Mouse (Mus musculus) cerebellum, adult 18-20 months (tissue): ENCODE data around the gene Ythdf1.

Source experiments
- DNase-seq, 2 experiments: peaks; one replicate each; pipeline ENCODE4 v3.0.0; 2021

Gene Ythdf1

DNA sequence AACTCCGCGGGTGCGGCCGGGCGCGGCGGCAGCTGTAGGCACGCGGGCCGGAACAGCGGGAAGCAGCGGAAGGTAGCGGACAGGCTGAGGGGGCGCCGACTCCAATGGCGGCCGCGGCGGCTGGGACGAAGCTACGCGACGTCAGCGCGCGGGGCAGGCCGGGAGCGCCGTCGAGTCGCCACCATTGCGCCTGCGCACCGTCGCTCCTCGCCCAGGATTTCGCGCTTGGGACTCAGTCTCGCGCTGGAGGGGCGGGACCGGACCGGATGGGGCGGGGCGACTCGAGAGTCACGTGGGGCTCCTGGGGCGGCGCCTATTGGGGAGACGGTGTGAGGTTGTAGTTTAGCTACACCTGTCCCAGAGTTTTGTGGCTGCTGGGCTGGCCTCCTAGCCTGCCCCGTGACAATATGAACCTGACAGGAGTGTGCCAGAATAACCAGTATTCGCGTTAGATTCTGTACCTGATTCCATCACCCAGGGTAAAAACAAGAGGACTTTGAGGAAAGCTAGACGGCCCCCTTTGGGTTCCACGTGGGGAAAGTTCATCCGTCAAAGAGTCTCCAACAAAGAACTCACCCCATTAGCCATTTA is at the start of gene Ythdf1:
Ythdf1 (minus strand) TSS at position 140 of the 591 bp plus-strand sequence.
- peak; percentile 95 to 99 for DNase-seq

DNA sequence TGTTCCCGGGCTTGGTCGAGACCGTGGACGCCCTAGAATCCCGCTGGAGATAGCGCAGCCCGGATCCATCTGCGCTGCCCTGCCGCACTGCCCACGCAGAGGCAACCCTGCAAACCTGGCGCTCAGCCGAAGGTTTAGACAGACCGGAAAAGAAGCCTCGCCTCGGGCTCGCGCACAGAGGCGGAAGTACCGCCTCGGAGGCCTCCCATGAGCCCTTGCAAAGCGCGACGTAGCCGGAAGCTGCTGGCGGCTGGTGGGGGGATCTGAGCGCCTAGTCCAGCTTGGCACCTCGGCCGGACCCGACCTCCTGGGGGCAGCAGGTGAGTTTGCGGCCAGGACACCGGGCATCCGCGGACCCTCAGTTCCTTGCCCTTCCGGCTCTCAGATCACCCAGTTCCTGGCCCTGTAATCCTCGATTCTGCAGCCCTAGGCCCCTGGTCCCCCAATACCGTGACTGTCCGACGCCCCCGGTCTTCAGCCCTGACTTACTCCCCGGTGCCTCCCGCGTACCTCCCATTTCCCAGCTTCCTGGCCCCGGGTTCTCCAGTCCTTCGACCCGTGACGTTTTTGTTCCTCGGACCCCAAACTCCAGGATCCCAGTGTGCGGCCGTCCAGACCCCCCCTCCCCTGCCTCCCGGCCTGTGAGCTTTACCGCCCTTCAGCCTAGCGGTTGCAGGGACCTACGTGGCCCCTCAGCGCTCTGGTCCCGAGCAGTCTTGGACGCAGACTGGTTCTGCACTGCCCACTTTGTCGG is 46.4 kb upstream of the Ythdf1 start, which contains the start of gene Arfgap1:
Arfgap1 (plus strand) TSS at position 216 of the 754 bp plus-strand sequence.
- peak; percentile 96 to 97 for DNase-seq

DNA sequence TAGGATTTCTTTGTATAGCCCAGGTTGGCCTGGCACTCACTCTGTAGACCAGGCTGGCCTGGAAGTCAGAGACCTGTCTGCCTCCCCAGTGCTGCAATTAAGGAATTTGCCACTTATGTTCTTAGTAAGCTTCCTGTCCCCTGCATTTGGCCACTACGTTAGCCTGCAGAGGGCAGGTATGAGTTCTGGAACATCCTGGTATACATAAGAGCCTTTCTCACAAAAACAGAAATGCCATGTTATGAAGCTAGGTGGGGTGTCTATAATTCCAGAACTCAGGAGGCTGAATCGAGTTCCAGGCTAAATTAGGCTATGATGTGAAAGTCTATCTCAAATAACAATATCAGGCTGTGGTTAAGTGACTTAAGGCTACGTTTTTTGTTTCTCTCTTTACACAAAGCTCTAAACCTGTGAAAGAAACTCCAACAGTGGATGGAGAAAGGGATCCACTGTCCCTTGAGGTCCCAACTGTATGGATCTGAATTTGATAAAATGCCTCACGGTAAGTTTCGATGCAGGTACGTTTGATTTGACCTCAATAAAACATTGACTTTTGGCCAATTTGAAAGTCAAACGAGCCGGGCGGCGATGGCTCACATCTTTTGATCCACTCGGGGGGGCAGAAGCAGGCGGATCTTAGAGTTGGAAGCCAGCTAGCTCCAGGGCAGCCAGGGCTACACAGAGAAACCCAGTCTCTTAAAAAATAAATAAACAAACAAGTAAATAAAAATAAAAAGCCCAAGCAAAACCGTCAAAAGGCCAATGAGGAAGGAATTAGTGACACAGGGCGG is 45.5 kb upstream of the Ythdf1 start:
- DNase-seq: peak; percentile 51 to 61

DNA sequence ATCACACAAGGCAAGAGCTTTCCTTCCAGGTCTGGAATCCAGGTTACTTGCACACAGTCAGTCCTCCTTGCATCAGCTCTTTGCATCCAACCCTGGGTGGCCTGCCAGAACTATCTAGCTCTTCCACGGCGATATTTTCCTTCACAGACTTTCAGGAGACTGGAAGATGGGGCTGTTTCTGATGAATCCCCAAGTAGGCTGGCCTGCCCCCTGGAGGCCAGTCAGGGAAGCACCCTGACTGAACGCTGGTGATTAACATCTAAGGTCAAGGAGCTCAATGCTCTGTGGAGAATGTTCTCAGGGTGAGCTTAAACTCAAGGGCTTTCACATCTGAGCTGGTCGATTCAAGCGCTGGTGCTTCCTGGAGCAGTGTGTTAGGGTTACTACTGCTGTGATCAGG is 43.2 kb upstream of the Ythdf1 start:
- peak; percentile 80 to 86 for DNase-seq

DNA sequence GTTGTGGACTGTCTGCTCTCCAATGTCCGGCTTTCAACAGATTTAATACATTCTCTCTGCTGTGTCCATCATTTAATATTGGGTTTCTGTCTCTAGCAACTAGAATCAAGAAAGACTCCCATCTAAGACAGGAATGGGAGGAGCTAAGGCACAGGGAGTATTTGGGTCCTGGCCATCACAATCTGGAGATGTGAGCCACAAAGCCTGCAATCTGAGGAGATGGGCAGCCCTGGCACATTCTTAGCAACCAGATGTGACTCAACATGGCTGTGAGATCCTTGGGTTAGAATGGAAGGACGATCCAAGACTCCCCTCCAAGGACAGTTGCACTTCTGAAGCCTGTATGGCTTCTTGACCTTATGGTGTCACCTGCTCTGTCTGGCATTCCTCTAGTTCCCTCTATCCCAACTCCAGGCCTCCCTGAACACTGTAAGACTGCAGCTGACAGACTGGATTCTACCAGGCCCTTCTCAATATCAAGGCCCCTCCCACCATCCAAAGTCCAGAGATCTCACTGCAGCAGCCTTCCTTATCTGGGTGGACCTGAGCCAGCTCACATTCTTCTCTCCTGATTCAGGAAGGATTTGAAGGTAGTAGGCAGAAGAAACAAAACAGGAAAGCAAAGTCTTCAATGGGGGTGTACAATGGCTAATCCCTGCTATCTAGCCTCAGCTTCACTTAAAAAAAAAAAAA is 42.0 kb upstream of the Ythdf1 start:
- DNase-seq: no peak

DNA sequence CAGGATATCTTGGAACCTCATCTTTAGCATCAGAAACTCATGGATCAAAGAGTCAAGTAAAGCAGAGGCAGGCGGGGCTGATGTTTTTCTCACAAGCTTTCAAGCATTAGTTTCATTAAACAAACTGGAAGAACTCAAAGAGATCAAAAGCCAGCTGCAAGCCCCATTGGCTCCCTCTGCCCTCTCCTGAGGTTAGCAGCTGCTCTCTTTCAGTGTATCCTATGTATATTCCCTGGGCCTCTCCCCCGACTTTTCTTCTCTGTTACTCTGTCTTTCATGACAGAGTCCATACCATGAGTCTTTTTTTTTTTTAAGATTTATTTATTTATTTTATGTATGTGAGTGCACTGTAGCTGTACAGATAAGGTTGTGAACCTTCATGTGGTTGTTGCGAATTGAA is 39.4 kb upstream of the Ythdf1 start:
- no peak for DNase-seq

DNA sequence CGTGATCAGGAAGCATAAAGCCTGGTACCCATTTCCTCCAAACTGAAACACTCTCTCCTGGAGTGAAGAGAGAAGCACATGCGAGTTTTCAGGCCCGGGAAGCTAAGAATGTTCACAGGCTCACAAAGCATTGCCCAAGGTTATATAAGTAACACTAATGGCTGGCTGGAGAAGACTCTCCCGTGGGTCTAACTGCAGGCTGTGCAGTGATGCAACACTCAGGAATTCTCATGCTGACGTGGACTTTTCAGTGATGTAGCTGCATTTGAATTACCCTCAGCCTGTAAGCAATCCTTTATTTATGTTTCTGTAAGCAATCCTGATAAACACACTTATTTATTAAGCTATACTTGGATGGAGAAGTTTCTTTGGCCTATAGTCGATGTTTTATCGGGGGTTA is 38.9 kb upstream of the Ythdf1 start:
- no peak for DNase-seq

DNA sequence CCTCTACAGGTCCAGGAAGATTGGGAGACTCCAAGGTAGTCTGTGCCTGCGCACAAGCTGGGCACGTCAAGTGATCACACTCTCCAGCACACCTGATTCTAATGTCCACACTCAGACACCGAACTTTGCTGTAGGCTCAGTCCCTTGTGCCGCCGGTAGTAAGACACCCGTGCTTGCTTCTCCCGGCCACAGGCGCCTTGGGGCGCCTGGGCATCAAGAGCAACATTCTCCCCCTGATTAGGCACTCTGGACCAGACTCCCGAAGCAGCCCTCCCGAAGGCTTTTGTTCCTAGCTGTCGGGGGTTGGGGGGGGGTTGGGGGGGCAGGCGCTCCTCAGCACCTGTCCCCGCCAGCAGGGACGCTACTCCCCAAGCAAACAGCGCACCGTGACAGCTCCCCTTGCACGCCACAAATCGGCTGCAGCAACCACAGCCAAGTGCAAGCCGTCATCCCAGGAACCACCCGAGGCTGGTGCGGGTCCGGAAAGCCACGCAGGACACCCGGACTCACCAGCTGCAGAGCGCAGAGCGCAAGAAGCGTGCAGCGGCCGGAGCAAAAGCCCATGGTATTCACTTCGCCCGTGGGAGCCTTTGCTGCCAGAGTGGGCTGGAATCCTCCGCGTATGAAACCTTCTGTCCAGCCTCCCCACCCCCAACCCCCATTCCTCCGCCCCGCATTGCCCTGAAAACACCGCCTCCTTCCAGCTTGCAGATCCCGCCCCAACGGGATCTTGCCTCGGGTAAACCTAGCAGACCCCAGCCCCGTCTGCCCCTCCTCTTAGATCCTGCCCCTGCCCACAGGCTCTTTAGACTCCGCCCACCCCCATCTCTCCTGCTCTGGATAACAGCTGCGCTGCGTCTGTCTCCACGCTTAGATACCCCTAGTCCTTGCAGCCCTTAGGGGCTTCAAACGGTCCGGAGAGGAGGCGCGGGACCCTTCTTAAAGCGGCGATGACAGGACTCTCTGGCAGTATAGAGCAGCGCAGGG is 33.6 kb upstream of the Ythdf1 start, which contains the start of gene Nkain4:
Nkain4 (minus strand) TSS at position 639 of the 987 bp plus-strand sequence.
- DNase-seq: peak; percentile 57 to 66

DNA sequence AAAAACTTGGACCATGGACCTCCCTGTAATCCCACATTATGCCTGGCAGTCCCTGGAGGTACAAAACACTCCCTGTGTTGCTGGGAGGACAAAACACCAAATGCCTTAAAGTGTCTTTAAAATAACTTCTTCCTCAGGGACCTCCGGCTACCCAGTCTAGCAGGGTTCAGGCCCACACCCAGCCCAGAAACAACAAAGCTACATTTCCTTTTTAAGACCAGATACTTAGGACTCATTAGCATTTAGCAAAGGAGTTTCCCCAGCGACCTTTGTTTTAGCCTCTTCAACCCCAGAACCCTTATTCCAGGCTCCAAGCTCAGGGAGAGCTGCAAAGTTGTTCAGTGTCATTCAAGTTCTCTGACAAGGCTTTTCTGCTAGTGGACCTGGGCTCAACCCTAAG is 32.9 kb upstream of the Ythdf1 start:
- DNase-seq: no peak

DNA sequence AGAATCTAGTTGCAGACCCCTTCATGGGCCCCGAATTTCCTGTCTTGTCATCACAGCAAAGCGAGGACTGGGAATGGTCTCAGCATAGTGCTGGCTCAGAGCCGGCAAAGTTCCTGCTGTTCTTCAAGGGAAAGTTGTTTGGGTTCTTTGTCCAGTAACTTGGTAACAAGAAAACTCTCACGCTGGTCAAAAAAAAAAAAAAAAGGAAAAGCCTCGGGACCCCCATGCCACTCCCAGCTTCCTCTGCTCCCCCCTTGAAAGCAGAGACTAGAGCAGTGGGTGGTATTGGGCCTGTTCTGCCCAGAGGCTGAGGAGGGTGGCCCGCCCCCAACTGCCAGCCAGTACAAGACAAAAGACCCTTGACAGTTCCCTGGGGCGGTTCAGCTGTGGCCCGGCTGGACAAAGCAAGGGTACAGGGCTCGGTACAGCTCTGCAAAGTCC is 32.0 kb upstream of the Ythdf1 start:
- DNase-seq: peak; percentile 17 to 27

DNA sequence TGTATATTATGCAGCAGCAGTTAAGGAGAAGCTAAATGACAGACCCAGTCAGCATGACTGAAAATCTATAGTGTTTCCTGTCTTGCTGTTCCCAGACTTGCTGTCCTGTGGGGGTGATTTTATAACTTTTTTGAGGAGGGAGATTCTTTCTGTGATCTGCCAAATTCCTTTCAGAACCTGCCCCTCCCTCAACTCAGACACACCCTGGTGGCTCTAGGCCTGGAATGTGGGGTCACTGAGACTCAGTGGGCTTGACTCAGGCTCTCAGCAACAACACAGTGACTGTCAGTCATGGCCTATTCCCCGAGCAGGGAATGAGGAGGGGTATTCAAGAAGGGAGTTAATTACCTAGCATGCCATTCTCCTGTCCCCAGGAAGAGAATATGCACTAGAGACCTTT is 29.2 kb upstream of the Ythdf1 start:
- no peak for DNase-seq

DNA sequence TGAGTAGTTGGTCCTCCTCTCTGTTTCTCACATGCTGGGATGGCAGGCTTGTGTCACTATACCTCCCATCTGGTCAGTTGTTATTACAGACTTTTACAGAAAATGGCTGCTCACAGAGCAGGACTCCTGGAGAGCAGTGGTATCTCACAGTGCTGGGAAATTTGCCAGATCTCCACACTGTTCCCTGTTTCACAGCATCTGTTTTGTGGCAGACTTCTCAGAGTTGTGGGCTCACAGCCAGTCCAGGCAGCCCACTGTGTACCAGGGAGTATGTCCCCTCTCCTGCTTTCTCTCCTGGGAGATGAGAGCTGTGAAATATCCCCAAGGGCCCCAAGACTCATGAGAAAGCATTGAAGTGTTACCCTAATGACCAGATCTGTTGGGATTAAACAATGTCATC is 21.1 kb upstream of the Ythdf1 start:
- DNase-seq: no peak

DNA sequence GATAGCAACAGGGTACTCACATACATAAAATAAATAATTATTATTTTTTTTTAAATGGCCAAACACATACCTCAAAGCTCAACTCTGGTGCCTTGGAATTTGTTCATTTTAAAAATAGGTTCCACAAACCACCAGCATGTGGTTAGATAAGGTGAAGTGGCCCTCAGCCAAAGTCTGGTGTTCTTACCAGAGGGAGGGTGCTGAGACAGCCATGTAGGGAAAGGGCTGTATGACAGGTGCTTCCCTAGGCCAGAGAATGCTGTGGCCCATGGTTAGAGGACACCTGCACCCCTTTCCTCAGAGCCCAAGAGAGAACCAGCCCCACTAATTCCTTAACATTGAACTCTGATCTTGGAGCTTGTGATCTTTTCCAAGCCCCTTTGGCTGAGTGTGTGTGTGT is 19.4 kb upstream of the Ythdf1 start:
- no peak for DNase-seq

DNA sequence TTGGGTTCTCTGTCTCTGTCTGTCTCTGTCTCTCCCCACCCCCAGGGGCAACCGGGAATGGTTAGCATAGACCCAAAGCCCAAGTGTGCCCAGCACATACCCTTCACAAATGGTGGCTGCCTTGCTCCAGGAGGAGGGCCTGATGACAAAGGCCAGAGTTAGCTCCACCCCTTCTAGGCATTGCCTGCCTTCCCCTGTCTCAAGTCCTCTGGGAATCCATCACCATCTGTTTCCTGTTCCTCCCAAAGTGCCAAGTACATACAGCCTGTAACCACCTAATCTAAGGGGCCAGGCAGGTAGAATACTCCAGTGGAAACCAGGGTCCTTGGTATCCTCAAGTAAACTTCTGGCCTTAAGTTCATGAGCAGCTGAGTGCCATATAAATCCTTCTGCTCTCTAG is 11.7 kb upstream of the Ythdf1 start:
- DNase-seq: no peak

DNA sequence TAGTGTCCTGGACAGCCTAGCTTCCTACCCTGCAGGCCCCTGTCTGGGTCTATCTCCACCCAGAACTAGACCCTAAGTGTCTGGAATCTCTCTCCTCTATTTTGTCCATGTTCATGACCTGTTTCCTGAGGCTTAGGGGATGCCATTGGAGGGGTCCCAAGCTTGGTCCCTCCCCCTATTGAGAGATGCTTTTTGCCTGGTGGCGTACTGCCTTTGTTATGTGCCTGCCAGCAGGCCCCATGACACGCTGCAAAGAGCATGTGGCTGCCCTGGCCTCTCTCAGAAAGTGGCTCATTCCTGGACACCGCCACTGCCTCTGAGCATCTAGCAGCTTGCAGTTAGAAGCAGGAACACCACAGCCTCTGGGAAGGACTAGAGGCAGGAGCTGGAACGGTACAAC is 8.0 kb upstream of the Ythdf1 start, which contains the start of gene Birc7:
Birc7 (plus strand) TSS at position 301 of the 400 bp plus-strand sequence.
- DNase-seq: no peak

DNA sequence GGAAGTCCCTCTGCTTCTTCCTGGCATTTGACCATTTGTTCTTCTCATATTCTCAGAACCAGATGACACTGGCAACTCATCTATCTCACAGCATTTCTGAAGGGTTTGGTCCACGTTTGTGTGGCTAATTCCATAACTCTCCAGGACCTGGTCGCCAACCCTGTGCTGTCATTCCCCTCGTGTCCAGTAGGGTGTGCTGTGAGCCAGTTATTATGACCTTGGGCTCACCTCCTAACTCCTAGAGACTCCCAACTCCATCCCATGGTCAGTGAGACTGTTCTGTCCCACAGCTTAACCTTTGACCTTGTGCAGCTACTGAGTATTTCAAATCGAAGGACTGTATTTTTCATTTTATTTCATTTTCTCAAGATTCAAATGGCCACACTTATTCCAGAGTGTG is 4.4 kb upstream of the Ythdf1 start:
- peak; percentile 78 to 86 for DNase-seq

DNA sequence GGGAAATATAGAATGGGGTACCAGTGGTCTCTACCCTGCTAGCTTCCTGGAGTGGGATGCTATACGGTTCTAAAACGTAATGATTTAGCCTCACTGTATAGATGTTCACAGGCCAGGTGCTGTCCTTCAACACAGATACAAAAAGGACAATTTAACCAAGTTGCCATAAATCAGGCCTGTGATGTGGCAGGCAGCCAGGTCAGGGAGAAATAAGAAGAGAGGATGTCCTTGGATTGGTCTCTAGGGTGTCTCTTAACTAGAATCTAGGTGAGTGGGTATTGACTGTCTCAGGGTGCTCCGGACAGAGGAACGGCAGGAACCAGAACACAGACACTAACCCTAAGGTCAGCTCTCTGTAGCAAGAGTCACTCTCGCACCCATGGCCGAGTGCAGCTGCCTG is 2.0 kb upstream of the Ythdf1 start:
- no peak for DNase-seq

DNA sequence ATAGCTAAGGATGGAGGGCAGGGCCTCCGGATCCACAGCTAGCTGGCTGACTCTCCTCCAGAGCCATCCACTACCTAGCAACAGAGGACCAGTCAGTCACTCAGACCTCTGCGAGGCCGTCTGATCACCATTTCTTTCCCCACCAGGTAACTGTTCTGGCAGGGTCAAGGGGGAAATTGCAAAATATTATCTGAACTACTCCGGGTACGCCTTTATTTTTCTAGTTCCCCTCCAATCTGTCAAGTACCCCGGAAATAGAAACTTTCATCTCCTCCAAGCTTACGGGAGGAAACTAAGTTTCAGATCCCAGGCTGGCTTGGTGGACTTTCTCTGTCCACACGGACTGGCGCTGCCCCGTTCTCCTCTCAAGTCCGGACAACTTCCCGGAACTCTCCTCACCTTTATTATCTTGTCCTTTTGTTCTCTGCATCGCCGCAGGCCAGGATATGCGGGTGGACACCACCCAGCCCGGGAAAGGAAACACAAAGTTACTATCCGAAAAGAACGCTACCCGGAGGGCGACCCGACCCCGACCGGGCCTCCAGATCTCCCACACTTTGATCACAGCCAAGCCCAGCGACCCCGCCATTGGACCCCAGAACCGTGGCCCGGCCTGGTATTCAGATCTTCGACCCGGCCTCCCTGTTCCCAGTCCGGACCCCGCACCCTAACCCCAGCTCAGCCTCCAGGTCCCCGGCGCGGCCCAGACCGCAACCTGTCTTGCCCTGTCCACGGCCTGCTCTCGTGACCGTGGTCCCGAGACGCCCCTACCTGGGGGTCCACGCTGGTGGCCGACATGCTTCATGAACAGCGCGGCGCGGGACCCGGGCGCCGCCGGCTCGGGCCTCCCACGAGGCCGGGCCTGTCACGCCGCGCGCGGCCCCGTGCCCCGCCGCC is 588 bp downstream of the Ythdf1 start:
- peak in 1 of 2 experiments; percentile 34 for DNase-seq

DNA sequence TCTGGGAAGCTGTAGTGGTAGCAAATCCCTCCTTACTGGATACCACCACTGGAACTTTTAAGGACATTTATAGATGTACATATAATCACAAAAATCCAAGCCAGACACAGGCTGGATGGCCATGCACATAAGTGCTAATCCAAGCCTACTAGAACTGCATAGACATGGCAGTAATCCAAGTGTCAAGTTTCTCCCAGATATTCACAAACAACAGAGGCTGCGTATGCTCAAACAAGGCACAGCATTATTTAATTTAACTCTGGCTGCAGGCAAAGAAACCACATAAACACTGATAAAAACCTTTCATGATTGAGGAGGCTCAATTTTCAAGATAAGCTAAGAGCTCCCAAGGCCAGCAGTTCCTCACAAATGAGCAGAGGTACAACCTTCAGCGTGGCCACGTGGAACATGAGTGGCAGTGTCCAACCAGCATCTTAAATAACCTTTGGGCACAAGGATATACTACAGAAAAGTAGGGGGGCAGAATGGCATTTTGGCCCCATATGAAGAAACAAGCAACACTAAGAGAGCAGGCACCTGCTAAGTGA is 4.8 kb downstream of the Ythdf1 start:
- DNase-seq: no peak

DNA sequence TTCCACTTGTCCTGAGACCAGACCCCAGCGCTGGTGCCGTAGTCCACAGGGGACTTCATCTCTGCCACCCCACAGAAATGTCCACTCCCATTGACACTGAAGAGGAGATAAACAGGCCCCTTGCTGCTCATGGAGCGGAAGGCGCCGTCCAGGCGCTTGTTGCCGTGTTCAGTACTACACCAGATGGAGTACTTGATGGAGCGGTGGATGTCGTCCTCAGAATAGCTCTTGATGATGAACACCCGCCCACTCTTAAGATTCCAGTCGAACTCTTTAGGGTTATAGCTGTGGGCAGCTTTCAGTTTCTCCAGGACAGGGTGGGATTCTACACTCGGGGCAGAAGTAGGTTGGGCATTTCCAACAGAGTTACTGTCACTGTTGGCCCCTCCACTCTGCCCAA is 9.8 kb downstream of the Ythdf1 start:
- no peak for DNase-seq
